Mouse (Mus musculus) kidney, embryonic 14.5 days (tissue): ENCODE results near the gene Nip7. TPM values are rescaled to one million over a fixed set of nuclear protein-coding genes. Genes with fewer than 3 reads are reported as not detected.
"Not testable (repeated sequence)": the region's sequence is repeated elsewhere in the genome, so short reads cannot be mapped to it uniquely, and the experiment has no call there.

ENCODE experiments used
- ATAC-seq: fragments of 200-750 bp; cut with Nextera tagmentation; 2 replicates; pipeline ENCODE4 v1.8.0; 2017; ENCODE audit warnings: moderate number of reproducible peaks, mild to moderate bottlenecking, moderate TSS enrichment, moderate library complexity; ENCODE audit not compliant: low FRiP score, low TSS enrichment
- H3K27ac ChIP-seq: fragments of 300-500 bp; sonication (generic); 2 replicates; pipeline ENCODE4 v1.5.1; 2014; ENCODE audit warnings: low read depth, mild to moderate bottlenecking, low read length, moderate library complexity, mixed read lengths
- H3K27me3 ChIP-seq: fragments of 300-500 bp; sonication (generic); 2 replicates; pipeline ENCODE4 v1.6.1; 2014; ENCODE audit warnings: mild to moderate bottlenecking, low read length; ENCODE audit not compliant: control insufficient read depth, insufficient read depth
- H3K36me3 ChIP-seq: fragments of 300-500 bp; sonication (generic); 2 replicates; pipeline ENCODE4 v1.6.1; 2014; ENCODE audit warnings: low read length, mixed read lengths; ENCODE audit not compliant: control insufficient read depth, insufficient read depth
- H3K4me1 ChIP-seq: fragments of 300-500 bp; sonication (generic); 2 replicates; pipeline ENCODE4 v1.6.1; 2014; ENCODE audit warnings: low read length, mixed read lengths; ENCODE audit not compliant: control insufficient read depth, insufficient read depth
- H3K4me2 ChIP-seq: fragments of 300-500 bp; sonication (generic); replicated peaks from 2 replicates; pipeline ENCODE4 v1.6.1; 2014; ENCODE audit warnings: low read depth, mild to moderate bottlenecking, low read length
- H3K4me3 ChIP-seq: fragments of 300-500 bp; sonication (generic); 2 replicates; pipeline ENCODE4 v1.5.1; 2014; ENCODE audit warnings: mild to moderate bottlenecking, low read length
- H3K9ac ChIP-seq: fragments of 300-500 bp; sonication (generic); 2 replicates; pipeline ENCODE4 v1.6.1; 2014; ENCODE audit warnings: low read depth, mild to moderate bottlenecking, low read length, moderate library complexity
- H3K9me3 ChIP-seq: fragments of 300-500 bp; sonication (generic); 2 replicates; pipeline ENCODE4 v1.6.1; 2016; ENCODE audit warnings: low read length; ENCODE audit not compliant: control insufficient read depth
- WGBS: fragments of 180-500 bp; shearing (Covaris S2); extraction: QIAGEN DNeasy Blood & Tissue Kit; methylation state at CpG from one replicate; pipeline ENCODE4 v1.1.7; 2014; 5-methylcytosine and 5-hydroxymethylcytosine counted together
- polyA plus RNA-seq: library from polyadenylated mRNA; unstranded; fragments of >200 nt; fragmentation: Nextera tagmentation; extraction: Ambion mirVana; gene quantifications from 2 replicates; pipeline ENCODE4 v1.2.1, GENCODE M21; 2014

Gene Nip7
- polyA plus RNA-seq, 1 experiment from 2014 or later, result 110 TPM

DNA sequence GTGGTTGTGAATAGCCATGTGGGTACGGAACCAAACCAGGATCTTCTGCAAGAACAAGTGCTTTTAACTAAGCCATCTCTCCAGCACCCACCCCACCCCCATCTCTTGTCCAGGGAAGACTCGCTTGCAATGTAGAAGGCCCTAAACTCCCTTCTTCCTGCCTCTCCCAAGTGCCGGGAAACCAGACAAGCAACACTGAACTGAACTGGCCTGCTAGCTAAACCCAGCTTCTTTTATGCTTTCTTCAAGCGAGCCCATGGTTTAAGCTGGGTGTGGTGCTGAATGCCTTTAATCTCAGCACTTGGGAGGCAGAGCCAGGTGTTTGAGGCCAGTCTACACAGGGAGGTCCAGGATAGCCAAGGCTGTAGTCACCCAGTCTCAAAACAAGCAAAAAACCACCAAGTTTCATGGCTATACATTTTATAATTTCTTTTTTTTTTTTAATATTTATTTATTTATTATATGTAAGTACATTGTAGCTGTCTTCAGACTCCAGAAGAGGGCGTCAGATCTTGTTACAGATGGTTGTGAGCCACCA, 31.9 kb downstream of the Nip7 start:
- Histone ChIP-seq H3K36me3 (peaks cover 66% of the 10 kb centered on the region), H3K27me3 (no peaks in the 10 kb centered on the region)
- 93% methylated on average over 5 of the region's 5 CpGs for WGBS

DNA sequence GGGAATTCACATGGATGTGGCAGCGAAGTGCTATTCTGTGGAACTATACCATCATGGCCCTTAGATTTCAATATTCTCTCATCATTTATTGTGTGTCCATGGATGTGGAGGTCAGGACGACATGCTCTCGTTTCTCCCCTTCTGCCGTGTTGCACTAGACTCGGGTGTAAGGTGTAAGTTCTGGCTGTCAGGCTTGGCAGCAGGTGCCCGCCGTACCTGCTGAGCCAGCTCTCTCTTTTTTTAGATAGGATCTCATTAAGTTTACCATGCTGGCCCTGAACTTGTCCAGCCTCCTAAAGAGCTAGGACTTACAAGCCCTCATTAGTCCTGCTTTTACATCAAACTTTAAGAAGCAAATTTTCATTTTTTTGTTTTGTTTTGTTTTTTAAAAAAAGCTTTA, 33.9 kb downstream of the Nip7 start:
- Histone ChIP-seq H3K4me3 (no peak overlapping the region), H3K36me3 (peaks cover 65% of the 10 kb centered on the region), H3K4me2 (no peak overlapping the region), H3K9me3 (no peaks in the 10 kb centered on the region), H3K4me1 (peaks cover 14% of the 10 kb centered on the region), H3K27me3 (no peaks in the 10 kb centered on the region), H3K9ac (no peak overlapping the region), H3K27ac (no peak overlapping the region)
- 92% methylated on average over 7 of the region's 7 CpGs for WGBS
- ATAC-seq, result no peak

More for the DNA sequence above, 31.9 kb downstream of the Nip7 start:
- no peak overlapping the region for H3K4me3 ChIP-seq
- H3K27ac ChIP-seq, result no peak overlapping the region
- ATAC-seq, result no peak
- no peak overlapping the region for H3K4me2 ChIP-seq
- no peaks in the 10 kb centered on the region for H3K9me3 ChIP-seq
- H3K4me1 ChIP-seq, result no peaks in the 10 kb centered on the region
- H3K9ac ChIP-seq, result no peak overlapping the region

DNA sequence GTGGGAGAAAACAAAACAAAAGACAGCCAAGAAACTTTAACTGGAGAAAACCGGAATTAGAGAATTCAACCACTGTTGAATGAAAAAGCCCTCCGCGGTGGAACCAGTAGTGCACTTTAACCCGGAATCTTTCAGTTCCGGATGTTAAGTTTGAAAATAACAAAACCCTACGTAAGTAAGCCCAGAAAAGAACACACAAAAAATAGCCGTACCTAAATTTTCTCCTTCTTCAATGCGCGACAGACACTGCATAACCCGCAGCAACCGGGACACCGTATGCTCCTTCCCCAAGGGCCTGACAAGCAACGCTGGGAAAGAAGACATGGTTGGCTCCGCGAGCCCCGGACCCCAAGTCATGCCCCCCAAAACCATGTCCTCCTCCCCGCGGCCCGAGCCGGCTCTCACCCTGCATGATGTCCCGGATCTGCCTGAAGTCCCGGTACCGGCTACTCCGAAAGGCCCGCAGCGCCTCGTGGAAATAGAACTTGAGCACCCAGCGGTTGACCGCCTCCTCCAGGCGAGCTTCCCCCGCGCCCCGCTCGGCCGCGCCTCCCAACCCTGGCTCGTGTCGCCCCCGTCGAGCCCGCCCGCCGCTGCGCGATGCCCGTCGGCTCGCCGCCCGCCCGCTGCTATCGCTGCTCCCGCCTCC, 39.2 kb downstream of the Nip7 start:
- peaks cover 14% of the 10 kb centered on the region for H3K4me1 ChIP-seq
- H3K36me3 ChIP-seq, result peaks cover 31% of the 10 kb centered on the region
- peak overlapping the region; percentile 72 for H3K4me2 ChIP-seq
- WGBS, result under 1% methylated on average over 46 of the region's 53 CpGs
- ATAC-seq, result peak; percentile 74; the same call in 1 of the 2 replicates
- no peaks in the 10 kb centered on the region for H3K27me3 ChIP-seq
- H3K9ac ChIP-seq, result peak overlapping the region; percentile 87
- H3K27ac ChIP-seq, result peak overlapping the region; percentile 77
- H3K9me3 ChIP-seq, result no peaks in the 10 kb centered on the region
- H3K4me3 ChIP-seq, result peak overlapping the region; percentile 71

DNA sequence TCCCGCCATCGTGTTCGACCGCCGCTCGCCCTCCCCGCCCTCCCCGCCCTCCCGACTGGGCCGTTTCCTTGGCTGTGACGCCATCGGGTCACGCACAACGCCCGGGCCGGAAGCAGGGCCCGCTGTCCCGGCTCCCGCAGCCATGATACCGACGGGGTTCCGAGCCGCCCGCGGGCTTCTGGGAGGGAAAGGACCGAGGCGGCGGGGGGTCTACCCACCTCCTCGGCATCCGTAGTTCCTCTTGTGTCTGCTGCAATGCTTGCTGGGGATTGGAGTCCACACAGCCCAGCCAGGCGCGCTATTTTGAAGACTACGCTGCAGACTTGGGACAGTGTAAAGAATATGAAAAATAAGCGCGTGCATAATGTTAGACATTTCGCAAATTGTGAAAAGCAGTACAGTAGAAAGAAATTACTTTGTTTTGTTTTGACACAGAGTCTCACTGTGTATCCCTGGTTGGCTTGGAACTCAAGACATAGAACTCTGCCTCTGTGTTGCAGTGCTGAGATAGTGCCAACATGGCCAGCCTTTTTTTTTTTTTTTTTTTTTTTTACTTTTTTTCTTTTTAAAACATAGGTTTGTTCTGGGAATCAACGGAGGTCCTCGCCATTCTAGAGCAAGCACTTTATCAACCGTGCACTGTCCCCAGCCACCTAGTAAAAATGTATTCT, 39.8 kb downstream of the Nip7 start, which contains the start of gene Terf2:
Gene Terf2 (minus strand): TSS at position 182 of the 671 bp plus-strand sequence.
- H3K4me1 ChIP-seq, result peaks cover 14% of the 10 kb centered on the region
- peak within 1 kb of the TSS; percentile 72 for H3K4me2 ChIP-seq
- peak within 1 kb of the TSS; percentile 77 for H3K27ac ChIP-seq
- peaks cover 27% of the 10 kb centered on the region for H3K36me3 ChIP-seq
- H3K27me3 ChIP-seq, result no peaks in the 10 kb centered on the region
- H3K9me3 ChIP-seq, result no peaks in the 10 kb centered on the region
- 4% methylated on average over 36 of the region's 39 CpGs for WGBS
- H3K9ac ChIP-seq, result peak within 1 kb of the TSS; percentile 87
- peak; percentile 96 for ATAC-seq
- peak within 1 kb of the TSS; percentile 71 for H3K4me3 ChIP-seq

DNA sequence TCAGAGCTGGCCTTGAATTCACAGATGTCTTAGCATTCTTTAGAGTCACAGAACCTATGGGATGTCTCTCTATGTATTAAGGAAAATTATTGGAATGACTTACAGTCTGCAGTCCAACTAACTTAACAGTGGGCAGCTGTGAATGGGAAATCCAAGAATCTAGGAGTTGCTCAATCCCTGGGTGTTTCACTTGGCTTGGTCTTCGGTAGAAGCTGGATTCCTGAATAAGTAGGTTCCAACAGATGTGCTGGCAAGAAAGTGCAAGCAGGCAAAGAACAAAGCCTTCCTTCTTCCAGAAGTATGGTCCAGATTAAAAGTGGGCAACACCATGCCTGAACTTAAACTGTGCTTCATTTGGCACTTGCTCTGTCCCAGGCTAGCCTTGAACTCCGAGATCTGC, 44.0 kb downstream of the Nip7 start:
- no peaks in the 10 kb centered on the region; the same call in 1 of the 2 replicates for H3K4me1 ChIP-seq
- no peaks in the 10 kb centered on the region for H3K9me3 ChIP-seq
- H3K4me3 ChIP-seq, result no peak overlapping the region
- H3K27ac ChIP-seq, result no peak overlapping the region
- 91% methylated on average over 2 of the region's 2 CpGs for WGBS
- H3K4me2 ChIP-seq, result no peak overlapping the region
- no peak overlapping the region for H3K9ac ChIP-seq
- no peaks in the 10 kb centered on the region for H3K36me3 ChIP-seq
- H3K27me3 ChIP-seq, result no peaks in the 10 kb centered on the region
- ATAC-seq, result no peak

DNA sequence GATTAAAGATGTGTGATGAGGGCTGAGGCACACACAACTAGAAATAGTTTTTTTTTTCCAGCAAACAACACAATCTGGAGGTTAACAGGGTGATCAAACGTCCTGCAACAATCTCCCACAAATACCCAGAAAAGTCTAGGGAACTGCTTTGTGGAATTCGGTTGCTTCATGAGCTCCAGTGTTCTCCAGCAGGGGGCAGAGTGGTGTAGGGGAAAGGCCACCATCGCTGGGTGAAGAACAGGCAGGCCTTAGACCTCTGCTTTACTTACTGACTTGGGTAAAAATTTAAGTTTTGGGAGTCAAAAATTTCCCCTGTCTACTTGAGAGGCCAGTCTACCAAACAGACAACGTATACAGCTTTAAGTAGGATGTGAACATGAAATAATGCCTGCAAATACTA, 47.9 kb downstream of the Nip7 start:
- 14% methylated on average over 4 of the region's 4 CpGs for WGBS
- Histone ChIP-seq H3K9ac (no peak overlapping the region), H3K9me3 (no peaks in the 10 kb centered on the region), H3K27me3 (no peaks in the 10 kb centered on the region), H3K4me3 (no peak overlapping the region), H3K36me3 (no peaks in the 10 kb centered on the region), H3K4me1 (no peaks in the 10 kb centered on the region), H3K4me2 (no peak overlapping the region), H3K27ac (no peak overlapping the region)
- 0 out of 2 replicates have a peak, but pooled peaks have one; percentile 41 for ATAC-seq

DNA sequence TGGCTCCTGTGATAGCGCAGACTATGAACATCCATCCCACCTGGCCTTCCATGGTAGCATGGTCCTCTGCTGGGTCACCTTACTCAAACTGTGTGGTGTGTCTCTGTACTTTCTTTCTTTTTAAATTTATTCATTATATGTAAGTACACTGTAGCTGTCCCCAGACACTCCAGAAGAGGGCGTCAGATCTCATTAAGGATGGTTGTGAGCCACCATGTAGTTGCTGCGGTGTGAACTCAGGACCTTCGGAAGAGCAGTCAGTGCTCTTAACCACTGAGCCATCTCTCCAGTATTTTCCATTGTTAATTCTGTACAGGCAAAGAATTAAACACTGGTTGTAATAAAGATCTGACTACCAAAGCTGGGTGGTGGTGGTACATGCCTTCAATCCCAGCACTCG, 51.4 kb downstream of the Nip7 start:
- not testable (repeated sequence) for H3K9me3 ChIP-seq, H3K4me1 ChIP-seq, H3K27ac ChIP-seq, H3K4me3 ChIP-seq, H3K27me3 ChIP-seq, H3K9ac ChIP-seq, H3K36me3 ChIP-seq, ATAC-seq, H3K4me2 ChIP-seq
- WGBS, result 91% methylated on average over 5 of the region's 5 CpGs

DNA sequence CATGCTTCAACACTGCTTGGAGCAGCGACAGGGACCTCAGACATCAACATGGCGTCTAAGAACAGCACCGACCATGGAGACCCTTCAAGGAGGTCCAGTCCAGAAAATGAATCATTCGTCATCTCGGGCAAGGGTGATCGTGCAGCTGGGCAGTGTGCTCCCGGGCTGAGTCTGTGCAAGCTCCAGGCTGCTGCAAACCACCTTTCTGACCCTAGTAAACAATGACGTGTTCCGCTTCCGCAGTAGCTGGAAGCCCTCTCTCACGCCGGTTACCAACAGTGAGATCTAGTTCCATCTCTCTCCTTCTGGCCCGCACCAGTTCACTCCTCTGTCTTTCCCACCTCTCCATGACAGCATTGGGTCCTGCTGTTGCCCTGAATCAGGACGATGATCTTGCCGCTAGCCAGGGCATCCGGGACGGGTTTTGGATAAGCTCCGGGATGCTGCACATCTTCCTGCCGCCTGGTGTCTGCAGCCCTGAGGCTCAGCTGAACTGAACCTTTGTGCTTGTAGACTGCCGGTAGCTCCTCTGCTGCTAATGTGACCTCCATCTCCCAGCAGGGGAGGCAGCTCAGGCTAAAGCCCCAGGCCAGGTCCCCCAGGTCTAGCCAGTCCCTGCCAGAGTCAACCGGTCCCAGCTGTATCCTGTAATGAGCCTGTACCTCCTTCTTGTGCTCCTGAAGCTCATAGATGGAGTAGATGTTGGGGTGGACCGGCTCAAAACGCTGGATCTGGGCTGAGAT, 52.5 kb downstream of the Nip7 start:
- H3K4me1 ChIP-seq, result peaks cover under 1% of the 10 kb centered on the region
- H3K27ac ChIP-seq, result no peak overlapping the region
- no peak overlapping the region; the same call in 1 of the 2 replicates for H3K4me2 ChIP-seq
- WGBS, result 69% methylated on average over 23 of the region's 23 CpGs
- H3K36me3 ChIP-seq, result no peaks in the 10 kb centered on the region
- no peak for ATAC-seq
- no peaks in the 10 kb centered on the region for H3K9me3 ChIP-seq
- H3K27me3 ChIP-seq, result no peaks in the 10 kb centered on the region
- H3K9ac ChIP-seq, result no peak overlapping the region
- H3K4me3 ChIP-seq, result no peak overlapping the region
